ENCODE assay signal across 8 mouse cellular contexts in genomic region chr13:69509391-69510244, GRCm38 (mm10). TPM values are rescaled to one million over a fixed set of nuclear protein-coding genes. Genes with fewer than 3 reads are reported as not detected.
A peak's percentile ranks its signal among the peaks of the same experiment; 100 is the strongest.
DNase-seq lines count a peak whose midpoint lies in the region; ATAC-seq and TF ChIP-seq lines count a peak whose summit lies in the region.

No protein-coding gene starts in this region.

- no peak overlapping the region for H3K4me2 ChIP-seq in embryonic facial prominence, embryonic 11.5 days (ENCODE audit: low read depth, low read length)
- H3K4me2 ChIP-seq in hindbrain, postnatal 0 days (ENCODE audit: low read depth, low read length) = no peak overlapping the region

- peak; percentile 69 for TF ChIP-seq CTCF in hindbrain, postnatal 0 days (IDR thresholded peaks at IDR 0.05; ENCODE audit: low read depth)

- no peaks in the 10 kb centered on the region for H3K36me3 ChIP-seq in embryonic facial prominence, embryonic 11.5 days (replicated peaks; ENCODE audit: control insufficient read depth, insufficient read depth, low read depth, low read length)
- H3K36me3 ChIP-seq in embryonic facial prominence, embryonic 10.5 days (replicated peaks) = peaks cover 85% of the 10 kb centered on the region
- peaks cover 49% of the 10 kb centered on the region; the same call in 1 of the 2 replicates for H3K36me3 ChIP-seq in hindbrain, postnatal 0 days (ENCODE audit: insufficient read depth, low read length)

- DNase-seq in embryonic facial prominence, embryonic 11.5 days (ENCODE audit: low spot score) = peak; percentile 70
- DNase-seq in embryonic facial prominence, embryonic 10.5 days (ENCODE audit: low spot score) = no peak
- peak; percentile 36 for DNase-seq in thymus, postnatal 0 days (ENCODE audit: low spot score)
- DNase-seq in thymus, postnatal 25 days = no peak
- peak; percentile 75 for DNase-seq in hindbrain, postnatal 0 days (ENCODE audit: low spot score)
- peak; percentile 57 for DNase-seq in naive thymus-derived CD4-positive, alpha-beta T cell, adult 2 months (ENCODE audit: low read depth)
- DNase-seq in adrenal gland, postnatal 4 days (ENCODE audit: low spot score in 2 of 2) = no peak
- DNase-seq in right cerebral cortex, postnatal 25 days = no peak

- WGBS in embryonic facial prominence, embryonic 11.5 days = 66% methylated on average over 9 of the region's 9 CpGs
- 62% methylated on average over 9 of the region's 9 CpGs for WGBS in embryonic facial prominence, embryonic 10.5 days
- 57% methylated on average over 9 of the region's 9 CpGs for WGBS in hindbrain, postnatal 0 days

- no peaks in the 10 kb centered on the region for H3K27me3 ChIP-seq in embryonic facial prominence, embryonic 11.5 days (ENCODE audit: control insufficient read depth, insufficient read depth, low read length)
- H3K27me3 ChIP-seq in embryonic facial prominence, embryonic 10.5 days (replicated peaks; ENCODE audit: low read depth, poor library complexity, severe bottlenecking) = no peaks in the 10 kb centered on the region
- H3K27me3 ChIP-seq in hindbrain, postnatal 0 days (ENCODE audit: insufficient read depth, low read length) = no peaks in the 10 kb centered on the region

- H3K9me3 ChIP-seq in embryonic facial prominence, embryonic 11.5 days (replicated peaks; ENCODE audit: control insufficient read depth, low read length) = no peaks in the 10 kb centered on the region
- no peaks in the 10 kb centered on the region for H3K9me3 ChIP-seq in embryonic facial prominence, embryonic 10.5 days
- H3K9me3 ChIP-seq in hindbrain, postnatal 0 days (ENCODE audit: low read length) = no peaks in the 10 kb centered on the region

- H3K27ac ChIP-seq in embryonic facial prominence, embryonic 11.5 days (replicated peaks; ENCODE audit: low read depth, low read length) = no peak overlapping the region
- H3K27ac ChIP-seq in embryonic facial prominence, embryonic 10.5 days (replicated peaks) = no peak overlapping the region
- H3K27ac ChIP-seq in hindbrain, postnatal 0 days = no peak overlapping the region

- no peak overlapping the region for H3K4me3 ChIP-seq in embryonic facial prominence, embryonic 11.5 days (ENCODE audit: low read depth, low read length)
- no peak overlapping the region for H3K4me3 ChIP-seq in embryonic facial prominence, embryonic 10.5 days
- no peak overlapping the region for H3K4me3 ChIP-seq in hindbrain, postnatal 0 days (ENCODE audit: low read length)

- no peak overlapping the region for H3K9ac ChIP-seq in embryonic facial prominence, embryonic 11.5 days (replicated peaks; ENCODE audit: low read length)
- H3K9ac ChIP-seq in hindbrain, postnatal 0 days (replicated peaks; ENCODE audit: low read length) = no peak overlapping the region

- H3K4me1 ChIP-seq in embryonic facial prominence, embryonic 11.5 days (ENCODE audit: control insufficient read depth, insufficient read depth, low read length) = no peaks in the 10 kb centered on the region
- H3K4me1 ChIP-seq in embryonic facial prominence, embryonic 10.5 days = 0 out of 2 replicates have a peak, but pooled peaks cover 3% of the 10 kb centered on the region
- H3K4me1 ChIP-seq in hindbrain, postnatal 0 days (ENCODE audit: insufficient read depth, low read length) = no peaks in the 10 kb centered on the region

- ATAC-seq in embryonic facial prominence, embryonic 11.5 days (replicated peaks; ENCODE audit: insufficient number of reproducible peaks, low FRiP score, low TSS enrichment, low read depth) = peak; percentile 63
- ATAC-seq in hindbrain, postnatal 0 days = peak; percentile 78

RNA-seq across cellular contexts. Expression of gene Nsun2, which starts 23.9 kb away (rescaled TPM):
- 152 and 159 TPM in 2 replicates for polyA plus RNA-seq in embryonic facial prominence, embryonic 11.5 days (2014; fragmentation: Nextera tagmentation; extraction: Ambion mirVana)
- 166 and 173 TPM in 2 replicates for polyA plus RNA-seq in embryonic facial prominence, embryonic 10.5 days (2016; fragmentation: Nextera tagmentation; extraction: Ambion mirVana)
- polyA plus RNA-seq in thymus, postnatal 0 days (2015; fragmentation: Nextera tagmentation; extraction: Ambion mirVana) = 126 and 131 TPM in 2 replicates
- total RNA-seq in hindbrain, postnatal 0 days (2014; rRNA removed) = 34.9 and 37.6 TPM in 2 replicates
- 61.5 and 62.1 TPM in 2 replicates for polyA plus RNA-seq in hindbrain, postnatal 0 days (2015; fragmentation: Nextera tagmentation; extraction: Ambion mirVana)
- total RNA-seq in adrenal gland, postnatal 4 days (2021) = 10 to 100 TPM; 79.0 to 85.1 TPM

RNA-seq across cellular contexts. Expression of gene Tent4a, which starts 24.8 kb away (rescaled TPM):
- 6.6 and 7.1 TPM in 2 replicates for polyA plus RNA-seq in embryonic facial prominence, embryonic 11.5 days (2014; fragmentation: Nextera tagmentation; extraction: Ambion mirVana)
- 5.0 TPM in 2 replicates for polyA plus RNA-seq in embryonic facial prominence, embryonic 10.5 days (2016; fragmentation: Nextera tagmentation; extraction: Ambion mirVana)
- 3.7 and 5.4 TPM in 2 replicates for polyA plus RNA-seq in thymus, postnatal 0 days (2015; fragmentation: Nextera tagmentation; extraction: Ambion mirVana)
- total RNA-seq in hindbrain, postnatal 0 days (2014; rRNA removed) = 22.3 and 22.6 TPM in 2 replicates
- 4.8 and 5.1 TPM in 2 replicates for polyA plus RNA-seq in hindbrain, postnatal 0 days (2015; fragmentation: Nextera tagmentation; extraction: Ambion mirVana)
- 10 to 100 TPM; 26.2 to 28.3 TPM for total RNA-seq in adrenal gland, postnatal 4 days (2021)

Comparison
In these comparisons a context has a peak if more than half of its experiments do, and no peak if none do; other contexts are left out.
1. DNase-seq: peak in embryonic facial prominence, embryonic 11.5 days (single experiment), thymus, postnatal 0 days (single experiment), hindbrain, postnatal 0 days (single experiment) and naive thymus-derived CD4-positive, alpha-beta T cell, adult 2 months (single experiment); none in embryonic facial prominence, embryonic 10.5 days (single experiment), thymus, postnatal 25 days (single experiment), adrenal gland, postnatal 4 days (0 of 2) and right cerebral cortex, postnatal 25 days (single experiment).